Mouse (Mus musculus) spleen, adult 2 months (tissue): ENCODE data around the gene Ap1b1. TPM values are rescaled to one million over a fixed set of nuclear protein-coding genes. Genes with fewer than 3 reads are reported as not detected.

Source experiments
- DNase-seq, 2 experiments: peaks; one replicate each; pipeline versions ENCODE4 v3.0.0 to v3.0.0-alpha.2; 2012 to 2021; ENCODE audit warnings: low spot score in 2 of 2, low read depth in 1 of 2
- H3K27ac ChIP-seq: fragments of 200-500 bp; 2 replicates; pipeline ENCODE4 v1.5.1; 2012; ENCODE audit warnings: low read length, inconsistent platforms; ENCODE audit not compliant: insufficient read depth
- H3K27me3 ChIP-seq: fragments of 200-500 bp; 2 replicates; pipeline ENCODE4 v1.6.1; 2012; ENCODE audit warnings: mild to moderate bottlenecking, moderate library complexity, low read length, inconsistent platforms; ENCODE audit not compliant: control insufficient read depth, insufficient read depth
- H3K36me3 ChIP-seq: fragments of 200-500 bp; 2 replicates; pipeline ENCODE4 v1.6.1; 2012; ENCODE audit warnings: mild to moderate bottlenecking, low read length, inconsistent platforms; ENCODE audit not compliant: control insufficient read depth, insufficient read depth
- H3K4me1 ChIP-seq: fragments of 200-500 bp; 2 replicates; pipeline ENCODE4 v1.6.1; 2011; ENCODE audit warnings: inconsistent platforms; ENCODE audit not compliant: control insufficient read depth, insufficient read depth, insufficient read length
- H3K4me3 ChIP-seq: fragments of 200-500 bp; 2 replicates; pipeline ENCODE4 v1.5.1; 2011; ENCODE audit warnings: mild to moderate bottlenecking, inconsistent platforms; ENCODE audit not compliant: insufficient read depth, insufficient read length; ENCODE audit errors: extremely low read depth
- CTCF ChIP-seq: fragments of 200-500 bp; IDR thresholded peaks from 2 replicates; pipeline ENCODE4 v1.5.1; 2011; ENCODE audit warnings: mild to moderate bottlenecking, inconsistent platforms; ENCODE audit not compliant: insufficient read depth, insufficient read length, insufficient replicate concordance; ENCODE audit errors: extremely low read depth
- POLR2A ChIP-seq: fragments of 200-500 bp; IDR thresholded peaks from 2 replicates; pipeline ENCODE4 v1.6.1; 2011; ENCODE audit warnings: low read depth, low read length, inconsistent platforms
- WGBS: fragments of 180-500 bp; shearing (Covaris S2); methylation state at CpG from one replicate; pipeline ENCODE4 v1.1.7; 2018; 5-methylcytosine and 5-hydroxymethylcytosine counted together
- polyA plus RNA-seq: library from polyadenylated mRNA; depleted of rRNA; stranded (reverse); fragments of >200 nt; gene quantifications from 2 replicates; pipeline ENCODE4 v1.2.3, GENCODE M21; 2012

Ap1b1 gene
- polyA plus RNA-seq, 1 experiment, result 79.7 TPM

DNA sequence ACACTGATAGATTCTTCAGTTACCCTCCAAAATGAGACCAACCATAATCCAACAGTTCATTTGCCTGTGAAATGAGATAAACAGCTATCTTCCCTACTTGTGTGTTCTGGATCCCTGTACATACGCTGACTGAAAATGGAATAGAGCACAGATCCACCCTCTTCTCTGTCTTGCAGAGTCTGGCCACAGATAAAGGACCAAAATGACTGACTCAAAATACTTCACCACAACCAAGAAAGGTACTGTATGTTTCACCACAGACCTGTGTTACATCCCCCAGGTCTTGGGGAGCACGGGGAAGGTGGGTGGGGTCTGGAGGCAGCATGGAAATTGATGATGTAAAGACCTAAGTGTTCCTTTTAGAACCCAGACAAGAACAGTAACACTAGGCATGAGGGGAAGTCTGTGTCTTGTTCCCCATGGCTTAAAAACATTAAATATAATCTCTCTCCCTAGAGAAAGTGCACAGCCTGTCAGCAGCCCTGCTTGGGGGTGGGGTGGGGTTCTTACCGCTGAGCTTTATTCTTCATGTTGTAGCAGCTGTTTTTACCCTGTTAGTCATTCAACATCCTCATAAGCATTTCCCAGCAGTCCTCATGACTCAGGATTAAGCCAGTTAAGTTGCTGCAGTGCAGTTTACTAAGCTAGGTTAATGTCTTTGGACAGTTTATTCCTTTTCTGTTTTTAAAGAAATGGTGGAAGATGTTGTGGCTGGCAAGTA is 22.9 kb downstream of the Ap1b1 start:
- no peak for DNase-seq

GRCm38 (mm10) chr11:5010205-5010604 is 23.6 kb downstream of the Ap1b1 start:
- 92% methylated on average over 1 of the region's 1 CpGs for WGBS
- Histone ChIP-seq H3K27me3 (no peaks in the 10 kb centered on the region), H3K4me1 (no peaks in the 10 kb centered on the region), H3K36me3 (peaks cover 21% of the 10 kb centered on the region), H3K27ac (no peak overlapping the region), H3K4me3 (no peak overlapping the region)
- DNase-seq, result no peak
- no peak for TF ChIP-seq CTCF
- no peak for TF ChIP-seq POLR2A

More for the DNA sequence above, 22.9 kb downstream of the Ap1b1 start:
- Histone ChIP-seq H3K36me3 (peaks cover 19% of the 10 kb centered on the region), H3K4me1 (no peaks in the 10 kb centered on the region), H3K27ac (peak overlapping the region; percentile 48; the same call in 1 of the 2 replicates), H3K4me3 (no peak overlapping the region), H3K27me3 (no peaks in the 10 kb centered on the region)
- no peak for TF ChIP-seq POLR2A
- no peak for TF ChIP-seq CTCF
- 80% methylated on average over 3 of the region's 3 CpGs for whole genome bisulfite sequencing

- 61% methylated on average over 1 of the region's 1 CpGs for WGBS
- no peak for TF ChIP-seq POLR2A
- TF ChIP-seq CTCF, result no peak
- H3K27me3 ChIP-seq, result no peaks in the 10 kb centered on the region
- no peaks in the 10 kb centered on the region for H3K4me1 ChIP-seq
- H3K4me3 ChIP-seq, result no peak overlapping the region
- H3K36me3 ChIP-seq, result peaks cover 29% of the 10 kb centered on the region
- H3K27ac ChIP-seq, result no peak overlapping the region
- no peak for DNase-seq
Measured at GRCm38 (mm10) chr11:5011480-5011879, 24.9 kb downstream of the Ap1b1 start.

DNA sequence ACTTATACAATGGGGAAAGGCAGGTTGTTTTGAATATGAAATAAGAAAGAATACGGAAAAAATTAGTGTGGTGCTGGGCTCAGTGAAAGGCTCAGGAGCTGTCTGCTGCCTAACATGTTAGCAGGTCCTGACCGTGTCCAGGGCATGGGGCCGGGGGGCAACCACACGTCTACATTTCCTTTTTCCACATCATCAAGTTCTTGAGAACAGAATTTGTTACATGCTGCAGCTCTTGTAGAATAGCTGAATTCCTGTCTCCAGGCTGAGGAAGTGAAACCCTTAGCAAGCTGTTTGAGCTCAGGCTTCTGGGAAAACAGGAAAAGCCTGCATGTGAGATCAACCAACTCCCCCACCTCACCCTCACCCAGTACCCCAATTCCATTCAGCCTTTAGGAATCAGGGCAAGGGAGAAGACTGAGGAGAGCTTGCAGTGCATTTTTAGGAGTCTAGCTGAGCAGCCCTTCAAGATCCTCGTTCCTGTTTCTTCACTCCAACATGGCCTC is 25.6 kb downstream of the Ap1b1 start:
- 42% methylated on average over 5 of the region's 5 CpGs for WGBS
- Histone ChIP-seq H3K4me1 (no peaks in the 10 kb centered on the region), H3K27me3 (no peaks in the 10 kb centered on the region), H3K27ac (no peak overlapping the region), H3K4me3 (no peak overlapping the region), H3K36me3 (peaks cover 36% of the 10 kb centered on the region)
- no peak for DNase-seq
- TF ChIP-seq CTCF, result no peak
- no peak for TF ChIP-seq POLR2A

DNA sequence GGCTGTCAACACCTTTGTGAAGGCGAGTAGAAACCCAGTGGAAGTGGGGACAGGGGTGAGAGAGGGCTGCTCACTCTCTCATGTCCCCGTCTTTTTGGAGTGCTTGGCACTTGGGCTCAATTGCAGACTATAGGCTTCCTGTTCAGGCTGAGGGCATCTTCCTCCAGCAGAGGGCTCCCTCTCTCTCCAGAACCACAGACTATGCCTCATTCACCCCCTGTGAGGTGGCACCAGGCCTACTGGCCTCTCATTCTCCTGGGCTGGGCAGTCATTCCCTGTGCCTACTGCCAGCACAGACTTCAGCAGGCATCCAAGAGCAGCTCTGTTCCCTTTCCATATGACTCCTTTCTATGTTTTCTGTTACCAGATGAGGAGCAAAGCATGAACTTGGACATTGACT is 29.1 kb downstream of the Ap1b1 start:
- DNase-seq, result peak; percentile 7 to 45
- 62% methylated on average over 2 of the region's 2 CpGs for WGBS
- no peaks in the 10 kb centered on the region for H3K27me3 ChIP-seq
- H3K4me1 ChIP-seq, result no peaks in the 10 kb centered on the region
- H3K36me3 ChIP-seq, result peaks cover 58% of the 10 kb centered on the region
- no peak for TF ChIP-seq POLR2A
- peak; percentile 42; the same call in 1 of the 2 replicates for TF ChIP-seq CTCF
- no peak overlapping the region for H3K4me3 ChIP-seq
- H3K27ac ChIP-seq, result no peak overlapping the region

DNA sequence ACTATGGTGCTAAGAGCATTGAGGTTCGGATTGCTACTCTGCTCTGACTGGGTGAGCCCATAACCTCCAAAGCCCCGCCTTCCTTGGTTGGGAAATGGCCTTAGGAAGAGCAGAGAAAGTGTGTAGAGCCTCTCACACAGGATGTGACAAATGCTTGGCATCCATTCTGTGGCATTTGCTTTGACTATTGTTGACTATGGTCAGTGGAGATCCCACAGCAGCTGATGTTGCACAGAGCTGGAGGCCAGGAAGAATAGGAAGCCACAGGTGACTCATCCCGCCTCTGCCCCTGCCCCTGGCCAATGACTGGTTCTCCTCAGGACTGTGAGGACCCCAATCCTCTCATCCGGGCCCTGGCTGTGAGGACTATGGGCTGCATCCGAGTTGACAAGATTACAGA is 29.7 kb downstream of the Ap1b1 start:
- H3K36me3 ChIP-seq, result peaks cover 56% of the 10 kb centered on the region
- no peak overlapping the region for H3K27ac ChIP-seq
- no peaks in the 10 kb centered on the region for H3K27me3 ChIP-seq
- H3K4me1 ChIP-seq, result no peaks in the 10 kb centered on the region
- DNase-seq, result no peak
- no peak overlapping the region for H3K4me3 ChIP-seq
- 97% methylated on average over 5 of the region's 5 CpGs for WGBS
- no peak for TF ChIP-seq CTCF
- no peak for TF ChIP-seq POLR2A

DNA sequence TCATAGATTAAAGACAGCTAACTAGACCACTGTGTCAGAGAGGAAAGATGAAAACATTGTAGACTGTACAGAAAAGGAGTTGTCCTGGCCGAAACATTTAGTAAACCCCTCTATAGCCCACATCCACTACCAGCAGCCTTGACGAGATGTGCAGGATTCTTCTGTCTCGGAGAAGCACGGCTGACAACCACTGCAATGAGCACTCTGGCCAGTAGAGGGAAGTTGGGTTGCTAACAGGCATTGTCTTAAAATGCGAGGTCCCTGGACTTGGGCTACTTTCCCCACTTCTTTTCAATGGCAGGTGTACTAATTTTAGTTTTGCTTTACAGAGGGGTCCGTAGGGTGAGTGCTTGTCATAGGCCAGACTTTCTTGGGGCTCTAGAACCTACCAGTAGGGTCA is 30.9 kb downstream of the Ap1b1 start:
- Histone ChIP-seq H3K36me3 (peaks cover 54% of the 10 kb centered on the region), H3K27ac (no peak overlapping the region), H3K27me3 (no peaks in the 10 kb centered on the region), H3K4me1 (no peaks in the 10 kb centered on the region), H3K4me3 (no peak overlapping the region)
- WGBS, result 87% methylated on average over 6 of the region's 6 CpGs
- no peak for TF ChIP-seq CTCF
- no peak for TF ChIP-seq POLR2A
- no peak for DNase-seq
